Mouse (Mus musculus): ENCODE data around the gene Cd84.
"Not testable (repeated sequence)": the region's sequence is repeated elsewhere in the genome, so short reads cannot be mapped to it uniquely, and the experiment has no call there.

Gene Cd84

GRCm38 (mm10) chr1:171895364-171895763 lies 55.9 kb downstream of the Cd84 start, which contains the start of gene Gm10521:
TSS of gene Gm10521 (plus strand) at chr1:171895664.
- in situ Hi-C loops (cut with MboI; ENCODE audit: low pct_unique_long_range_greater_than_20kb in 1 of 2, low sequenced_read_pairs in 2 of 2, unreplicated experiment in 1 of 2) = not testable (repeated sequence)

- in situ Hi-C loops (cut with MboI; ENCODE audit: low pct_unique_long_range_greater_than_20kb in 1 of 2, low sequenced_read_pairs in 2 of 2, unreplicated experiment in 1 of 2) = no loop called here
Measured at GRCm38 (mm10) chr1:171904011-171904410, 64.5 kb downstream of the Cd84 start.

- in situ Hi-C loops (cut with MboI; ENCODE audit: low pct_unique_long_range_greater_than_20kb in 1 of 2, low sequenced_read_pairs in 2 of 2, unreplicated experiment in 1 of 2) = no loop called here
Measured at GRCm38 (mm10) chr1:171915638-171916458, 76.4 kb downstream of the Cd84 start.

DNA sequence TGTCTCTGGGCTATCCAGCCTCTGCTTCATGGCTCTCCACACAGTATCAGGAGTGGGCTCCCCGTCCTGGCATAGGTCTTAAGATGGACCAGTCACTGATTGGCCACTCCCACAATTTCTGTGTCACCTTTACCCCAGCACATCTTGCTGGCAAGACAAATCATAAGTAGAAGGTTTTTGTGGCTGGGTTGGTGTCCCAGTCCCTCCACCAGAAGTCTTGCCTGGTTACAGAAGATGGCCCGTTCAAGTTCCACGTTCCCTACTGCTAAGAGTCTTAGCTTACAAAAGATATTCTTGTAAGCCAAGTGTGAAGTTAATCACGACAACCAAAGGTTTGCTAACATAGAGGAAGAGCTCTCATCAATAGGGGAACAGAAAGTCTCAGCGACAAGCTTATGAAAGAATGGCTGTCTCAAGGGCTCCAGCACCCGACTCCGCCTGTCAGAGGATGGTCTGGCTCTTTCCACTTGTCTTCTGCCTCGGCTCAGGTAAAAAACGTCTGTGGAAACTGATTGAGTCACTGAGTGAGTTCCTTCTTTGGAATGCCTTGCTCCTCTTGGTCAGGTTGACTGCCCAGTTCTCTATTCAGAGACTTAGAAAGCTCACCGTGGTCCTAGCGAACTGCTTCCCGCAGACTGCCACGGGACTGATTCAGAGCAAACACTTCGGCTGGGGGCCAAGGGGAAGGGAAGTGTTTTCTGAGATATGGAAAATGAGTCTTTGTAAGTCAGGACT lies 78.0 kb downstream of the Cd84 start, which contains the start of gene Slamf6:
Slamf6 (plus strand) TSS at position 211 of the 735 bp plus-strand sequence.
- in situ Hi-C loops (cut with MboI; ENCODE audit: low pct_unique_long_range_greater_than_20kb in 1 of 2, low sequenced_read_pairs in 2 of 2, unreplicated experiment in 1 of 2) = no loop called here

DNA sequence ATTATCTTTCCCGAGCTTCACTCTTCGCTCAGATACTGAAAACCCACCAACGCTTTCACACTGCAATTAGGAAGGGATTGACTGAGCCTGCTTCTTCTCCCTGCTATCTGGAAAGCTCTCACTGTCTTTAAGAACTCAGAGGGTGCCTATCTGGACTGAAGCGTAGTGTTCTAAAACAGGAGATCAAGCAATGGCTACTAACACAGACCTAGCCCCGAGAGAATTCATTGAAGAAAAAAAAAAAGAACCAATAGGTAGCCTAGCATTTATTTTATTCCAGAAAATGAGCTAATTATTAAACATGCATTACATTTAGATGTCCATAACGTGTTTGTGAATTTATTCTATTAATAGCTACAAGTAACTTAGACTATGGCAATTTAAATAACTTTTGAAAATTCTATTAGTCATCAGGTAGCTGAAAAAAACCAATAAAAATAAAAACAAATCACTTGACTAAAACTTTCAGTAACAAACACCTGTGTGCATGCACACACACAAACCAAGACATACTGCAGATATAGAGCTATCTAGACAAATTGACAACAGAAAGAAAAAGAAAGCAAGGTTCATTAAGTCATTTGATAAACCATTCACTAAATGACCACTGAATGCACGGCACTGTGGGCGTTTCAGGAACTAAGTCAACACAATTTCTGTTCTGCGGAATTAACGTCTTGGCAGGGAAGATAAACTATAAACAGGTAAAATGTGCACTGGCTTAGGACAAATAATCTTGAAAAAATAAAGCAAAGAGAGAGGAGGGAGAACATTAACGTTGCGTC lies 78.8 kb downstream of the Cd84 start:
- in situ Hi-C loops (cut with MboI; ENCODE audit: low pct_unique_long_range_greater_than_20kb in 1 of 2, low sequenced_read_pairs in 2 of 2, unreplicated experiment in 1 of 2) = no loop called here

DNA sequence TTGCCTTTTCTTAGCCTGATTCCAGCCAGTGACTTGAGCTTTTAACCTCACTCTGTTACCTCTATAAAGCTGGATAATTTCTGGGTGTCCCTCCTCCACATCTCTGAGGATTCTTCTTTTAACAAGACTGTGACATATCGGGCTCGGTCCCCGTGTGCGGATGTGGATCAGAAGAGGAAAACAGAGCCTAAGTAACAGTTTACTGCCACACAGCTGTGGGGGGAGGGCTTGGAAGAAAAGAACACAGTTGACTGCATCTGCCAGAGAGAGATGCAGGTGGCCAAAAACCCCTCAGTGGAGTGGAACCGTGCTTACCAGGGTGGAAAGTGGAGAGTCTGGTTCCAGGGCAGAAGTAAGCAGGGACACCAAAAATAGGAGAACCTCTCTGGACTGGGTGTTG lies 79.7 kb downstream of the Cd84 start:
- in situ Hi-C loops (cut with MboI; ENCODE audit: low pct_unique_long_range_greater_than_20kb in 1 of 2, low sequenced_read_pairs in 2 of 2, unreplicated experiment in 1 of 2) = no loop called here

GRCm38 (mm10) chr1:171919901-171920510 lies 80.5 kb downstream of the Cd84 start:
- in situ Hi-C loops (cut with MboI; ENCODE audit: low pct_unique_long_range_greater_than_20kb in 1 of 2, low sequenced_read_pairs in 2 of 2, unreplicated experiment in 1 of 2) = no loop called here

- in situ Hi-C loops (cut with MboI; ENCODE audit: low pct_unique_long_range_greater_than_20kb in 1 of 2, low sequenced_read_pairs in 2 of 2, unreplicated experiment in 1 of 2) = no loop called here
Measured at GRCm38 (mm10) chr1:171920989-171921621, 81.6 kb downstream of the Cd84 start.

DNA sequence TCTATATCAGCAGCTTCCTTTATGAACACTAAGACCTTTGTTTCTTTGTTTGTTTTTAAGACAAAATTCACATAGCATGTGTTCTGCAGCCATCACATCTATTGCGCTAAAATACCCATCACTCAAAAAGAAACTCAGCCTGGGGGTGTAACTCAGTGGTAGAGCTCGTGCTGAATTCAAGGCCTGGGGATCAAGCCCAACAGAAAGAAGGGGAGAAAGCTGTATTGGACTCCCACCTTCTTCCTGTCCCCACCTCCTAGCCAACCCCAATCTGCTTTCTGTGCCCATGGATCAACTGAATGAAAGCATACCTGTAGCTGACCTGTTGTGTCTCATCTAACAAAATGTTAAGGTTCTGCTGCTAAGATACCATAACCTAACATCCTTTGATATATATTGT lies 82.1 kb downstream of the Cd84 start:
- in situ Hi-C loops (cut with MboI; ENCODE audit: low pct_unique_long_range_greater_than_20kb in 1 of 2, low sequenced_read_pairs in 2 of 2, unreplicated experiment in 1 of 2) = no loop called here

- in situ Hi-C loops (cut with MboI; ENCODE audit: low pct_unique_long_range_greater_than_20kb in 1 of 2, low sequenced_read_pairs in 2 of 2, unreplicated experiment in 1 of 2) = no loop called here
Measured at GRCm38 (mm10) chr1:171922844-171923243, 83.3 kb downstream of the Cd84 start.

GRCm38 (mm10) chr1:171924900-171925299 lies 85.4 kb downstream of the Cd84 start:
- in situ Hi-C loops (cut with MboI; ENCODE audit: low pct_unique_long_range_greater_than_20kb in 1 of 2, low sequenced_read_pairs in 2 of 2, unreplicated experiment in 1 of 2) = no loop called here

DNA sequence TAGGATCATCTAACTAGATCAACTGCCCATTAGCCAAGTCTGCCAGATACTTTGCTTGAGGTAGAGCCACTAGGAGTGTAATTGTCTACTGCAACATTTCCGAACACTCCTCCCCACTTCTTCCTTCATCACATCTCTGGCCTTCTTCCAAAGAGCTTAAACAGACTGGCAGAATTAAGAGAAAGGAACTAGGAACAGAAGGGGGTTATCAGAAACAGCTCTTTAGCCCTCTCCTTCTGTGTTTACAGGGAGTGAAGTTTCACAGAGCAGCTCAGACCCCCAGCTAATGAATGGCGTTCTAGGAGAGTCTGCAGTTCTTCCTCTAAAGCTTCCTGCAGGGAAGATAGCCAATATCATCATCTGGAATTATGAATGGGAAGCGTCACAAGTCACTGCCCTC lies 94.4 kb downstream of the Cd84 start:
- in situ Hi-C loops (cut with MboI; ENCODE audit: low pct_unique_long_range_greater_than_20kb in 1 of 2, low sequenced_read_pairs in 2 of 2, unreplicated experiment in 1 of 2) = no loop called here

DNA sequence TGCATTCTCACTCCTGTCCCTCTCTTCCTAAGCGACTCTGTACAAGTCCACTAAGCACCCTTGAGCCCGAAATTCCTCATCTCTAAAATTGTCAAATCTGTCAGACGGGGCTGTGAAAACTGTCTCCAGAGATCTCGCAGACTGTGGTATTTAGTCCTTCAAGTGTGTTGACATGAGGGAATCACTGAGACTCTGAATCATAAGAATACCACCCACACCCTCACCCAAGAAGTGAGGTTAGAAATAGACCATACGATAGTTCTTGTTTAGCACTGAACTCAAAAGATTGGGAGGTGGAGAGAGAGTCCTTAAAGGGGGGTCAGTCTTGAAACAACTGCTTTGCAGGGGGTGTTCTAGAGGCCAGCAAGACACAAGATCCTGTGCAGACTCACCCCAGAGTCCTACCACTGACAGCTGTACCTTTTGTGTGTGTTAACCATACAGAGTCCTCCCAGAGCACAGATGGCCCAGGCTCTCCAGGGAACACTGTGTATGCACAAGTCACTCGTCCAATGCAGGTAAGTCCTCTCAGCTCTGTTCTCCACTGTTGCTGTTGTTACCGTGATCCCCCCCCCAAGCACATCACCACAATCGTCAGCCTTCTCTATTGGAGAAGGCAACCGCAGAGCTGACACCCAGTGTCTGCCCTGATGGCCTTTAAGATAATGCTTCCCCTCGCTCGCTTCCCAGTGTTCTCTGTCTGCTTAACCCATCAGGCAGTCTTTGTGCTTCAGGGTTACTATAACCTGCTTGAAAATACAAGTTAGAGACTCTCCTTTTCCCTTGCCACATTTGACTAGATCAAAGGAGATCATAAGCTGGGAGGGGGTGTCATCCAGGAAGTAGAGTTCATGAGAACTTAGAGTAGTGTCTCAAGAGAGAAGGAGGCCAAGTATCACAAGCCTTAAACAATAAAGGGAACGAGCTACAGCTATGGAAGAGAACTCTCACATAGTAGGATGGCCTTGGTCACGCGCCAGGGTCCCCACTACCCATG lies 99.8 kb downstream of the Cd84 start:
- in situ Hi-C loops (cut with MboI; ENCODE audit: low pct_unique_long_range_greater_than_20kb in 1 of 2, low sequenced_read_pairs in 2 of 2, unreplicated experiment in 1 of 2) = no loop called here

Data from mouse embryonic stem cell (cell line).